Mouse (Mus musculus): ENCODE data around the gene Ifit2.

DNA sequence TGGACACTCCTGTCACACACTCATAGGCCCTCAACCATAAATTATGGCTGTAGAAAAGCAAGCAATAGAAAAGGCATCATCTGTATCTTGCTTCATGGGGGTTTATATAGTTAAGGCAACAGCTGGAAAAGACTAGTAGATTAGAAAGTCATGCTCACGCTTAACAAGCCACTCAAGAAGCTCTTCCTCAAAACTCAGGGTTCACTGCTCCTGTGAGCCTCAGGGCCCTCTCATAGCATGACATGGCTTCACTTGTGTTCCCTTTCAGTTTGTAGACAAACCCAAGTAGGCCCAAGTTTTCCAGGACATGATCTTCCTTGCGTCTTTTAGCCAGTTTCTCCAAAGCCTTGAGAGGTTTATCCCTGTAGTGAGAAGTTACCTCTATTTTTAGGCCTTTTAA is 43.0 kb downstream of the Ifit2 start:
- TF ChIP-seq EP300 (IDR thresholded peaks at IDR 0.05; ENCODE audit: low read depth in 1 of 2, low read length in 2 of 2) (no peak), MAFK (IDR thresholded peaks at IDR 0.05; ENCODE audit: borderline replicate concordance, low read depth, low read length) (no peak), CTCF (IDR thresholded peaks at IDR 0.05 in 2 of 3, conservative IDR thresholded peaks at IDR 0.05 in 1 of 3; ENCODE audit: control insufficient read depth in 1 of 3, insufficient read depth in 1 of 3, low read depth in 2 of 3, low read length in 3 of 3, poor library complexity in 1 of 3, severe bottlenecking in 1 of 3) (no peak), MAX (IDR thresholded peaks at IDR 0.05; ENCODE audit: low read length) (no peak), ZC3H11A (IDR thresholded peaks at IDR 0.05; ENCODE audit: low read depth, low read length) (no peak), RCOR1 (IDR thresholded peaks at IDR 0.05; ENCODE audit: low read depth, low read length) (no peak), ZMIZ1 (IDR thresholded peaks at IDR 0.05; ENCODE audit: low read depth, low read length) (no peak), POLR2A (IDR thresholded peaks at IDR 0.05; ENCODE audit: control insufficient read depth in 1 of 2, insufficient read depth in 1 of 2, low read depth in 1 of 2, low read length in 2 of 2, poor library complexity in 1 of 2) (no peak), MEF2A (IDR thresholded peaks at IDR 0.05; ENCODE audit: extremely low read depth, insufficient replicate concordance, low read depth, low read length, poor library complexity, severe bottlenecking) (no peak), HCFC1 (IDR thresholded peaks at IDR 0.05; ENCODE audit: low read depth, low read length) (no peak), E2F4 (IDR thresholded peaks at IDR 0.05; ENCODE audit: borderline replicate concordance, low read depth, low read length) (no peak)

All from MEL (cell line).